Mouse (Mus musculus): ENCODE measurements around the gene Camta1.

DNA sequence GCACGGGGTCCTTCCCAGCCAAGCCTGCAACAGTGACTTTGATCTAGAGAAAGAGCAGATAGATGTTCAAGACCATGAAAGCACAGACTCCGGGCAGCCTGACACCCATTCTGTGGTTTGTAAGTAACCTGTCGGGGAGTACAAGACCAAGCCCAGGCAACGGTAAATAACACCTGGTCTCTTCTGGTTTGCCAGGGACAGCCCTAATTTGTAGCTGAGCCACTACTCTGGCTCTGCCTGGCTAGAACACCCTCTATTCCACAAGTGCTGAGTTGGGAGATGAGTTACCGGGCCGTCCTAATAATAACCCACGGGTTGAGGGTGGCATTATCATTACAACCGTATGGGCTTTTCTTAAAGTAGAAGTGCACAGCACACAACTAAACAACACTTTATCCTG is 954.6 kb downstream of the Camta1 start:
- TF ChIP-seq MAFK (IDR thresholded peaks at IDR 0.05; ENCODE audit: insufficient read depth, low read depth, low read length): no peak
- no peak for TF ChIP-seq HCFC1 (IDR thresholded peaks at IDR 0.05; ENCODE audit: borderline replicate concordance, insufficient read depth, low read length)
- TF ChIP-seq CHD2 (IDR thresholded peaks at IDR 0.05; ENCODE audit: low read depth, low read length): no peak
- no peak for TF ChIP-seq ZNF384 (IDR thresholded peaks at IDR 0.05; ENCODE audit: low read depth, low read length)

Measured in ES-E14 (cell line).